Mouse (Mus musculus): ENCODE data around the gene Eif3g.

DNA sequence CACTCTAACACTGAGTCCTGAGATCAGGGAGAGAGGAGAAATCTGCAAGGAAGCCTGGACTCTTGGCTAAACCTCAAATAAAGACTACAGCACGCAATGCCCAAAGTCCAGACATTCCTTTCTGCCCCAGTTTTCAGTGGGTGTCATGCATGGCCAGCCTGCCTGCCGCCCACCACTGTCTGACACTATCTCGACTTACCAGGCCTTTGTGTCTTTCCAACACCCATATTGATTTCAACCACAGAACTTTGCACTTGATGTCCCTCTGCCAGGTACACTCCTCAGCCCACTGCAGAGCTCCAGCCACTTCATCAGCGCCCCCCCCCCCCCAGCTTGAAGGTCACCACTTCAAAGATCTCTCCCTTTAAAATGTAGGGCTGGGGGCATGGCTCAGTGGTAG is 36.2 kb downstream of the Eif3g start:
- TF ChIP-seq GATA1 (IDR thresholded peaks at IDR 0.05; ENCODE audit: borderline replicate concordance, low read length): no peak
- no peak for TF ChIP-seq CTCF (IDR thresholded peaks at IDR 0.05; ENCODE audit: low read depth, low read length)
- no peak for TF ChIP-seq TAL1 (conservative IDR thresholded peaks at IDR 0.05; ENCODE audit: low read depth, low read length)
- no peak for TF ChIP-seq POLR2AphosphoS5 (IDR thresholded peaks at IDR 0.05; ENCODE audit: insufficient replicate concordance, low read depth, low read length)

Measured in G1E (cell line).